Mouse (Mus musculus) adrenal gland, adult 2 months (tissue): Measurements from ENCODE around the gene Tbc1d10b. TPM values are rescaled to one million over a fixed set of nuclear protein-coding genes. Genes with fewer than 3 reads are reported as not detected.

Source experiments
- DNase-seq: peaks from one replicate; pipeline ENCODE4 v3.0.0; 2021
- polyA plus RNA-seq: library from polyadenylated mRNA; depleted of rRNA; stranded (reverse); fragments of >200 nt; gene quantifications from 2 replicates; pipeline ENCODE4 v1.2.3, GENCODE M21; 2012
- total RNA-seq, 2 experiments: library from RNA; stranded (reverse); gene quantifications; 2 replicates each; pipeline ENCODE4 v1.2.3; 2021

The Tbc1d10b gene
- total and polyA plus RNA-seq, 3 experiments: 31.5 to 43.6 (median 36.0) TPM

GRCm38 (mm10) chr7:127225147-127225995, 17.1 kb upstream of the Tbc1d10b start:
- DNase-seq: no peak

GRCm38 (mm10) chr7:127224616-127225015, 16.3 kb upstream of the Tbc1d10b start:
- no peak for DNase-seq

- no peak for DNase-seq
Observed at GRCm38 (mm10) chr7:127223515-127224478, 15.5 kb upstream of the Tbc1d10b start.

- no peak for DNase-seq
Observed at GRCm38 (mm10) chr7:127223106-127223505, 14.8 kb upstream of the Tbc1d10b start.

GRCm38 (mm10) chr7:127220440-127220839, 12.2 kb upstream of the Tbc1d10b start:
- no peak for DNase-seq

- DNase-seq: no peak
Observed at GRCm38 (mm10) chr7:127218670-127219069, 10.4 kb upstream of the Tbc1d10b start.

- DNase-seq: no peak
Observed at GRCm38 (mm10) chr7:127217901-127218642, 9.8 kb upstream of the Tbc1d10b start.

GRCm38 (mm10) chr7:127217475-127217874, 9.2 kb upstream of the Tbc1d10b start:
- no peak for DNase-seq

- no peak for DNase-seq
Observed at GRCm38 (mm10) chr7:127216307-127216706, 8.0 kb upstream of the Tbc1d10b start.

GRCm38 (mm10) chr7:127214981-127215871, 7.0 kb upstream of the Tbc1d10b start:
- peak; percentile 60 for DNase-seq

- DNase-seq: no peak
Observed at GRCm38 (mm10) chr7:127214521-127214920, 6.3 kb upstream of the Tbc1d10b start.

GRCm38 (mm10) chr7:127213930-127214329, 5.7 kb upstream of the Tbc1d10b start:
- DNase-seq: no peak

- no peak for DNase-seq
Observed at GRCm38 (mm10) chr7:127213485-127213884, 5.2 kb upstream of the Tbc1d10b start.

- no peak for DNase-seq
Observed at GRCm38 (mm10) chr7:127212432-127213250, 4.4 kb upstream of the Tbc1d10b start.

GRCm38 (mm10) chr7:127211014-127211745, 2.9 kb upstream of the Tbc1d10b start:
- no peak for DNase-seq

GRCm38 (mm10) chr7:127210266-127210665, 2.0 kb upstream of the Tbc1d10b start:
- DNase-seq: no peak

GRCm38 (mm10) chr7:127209851-127210250, 1.6 kb upstream of the Tbc1d10b start:
- no peak for DNase-seq

- DNase-seq: peak; percentile 95
Observed at GRCm38 (mm10) chr7:127208553-127209438, 528 bp upstream of the Tbc1d10b start, which contains the start of gene Mylpf. TSS of gene Mylpf (plus strand) at chr7:127208890.
